Mouse (Mus musculus): Measurements from ENCODE around the gene Slc7a5.

The Slc7a5 gene

GRCm38 (mm10) chr8:121908378-121909147, 1.1 kb upstream of the Slc7a5 start:
- no peak for DNase-seq (ENCODE audit: low read depth)

- peak; percentile 30 for DNase-seq (ENCODE audit: low read depth)
Measured at GRCm38 (mm10) chr8:121906542-121907512, 667 bp downstream of the Slc7a5 start.

GRCm38 (mm10) chr8:121905864-121906263, 1.6 kb downstream of the Slc7a5 start:
- DNase-seq (ENCODE audit: low read depth), result no peak

DNA sequence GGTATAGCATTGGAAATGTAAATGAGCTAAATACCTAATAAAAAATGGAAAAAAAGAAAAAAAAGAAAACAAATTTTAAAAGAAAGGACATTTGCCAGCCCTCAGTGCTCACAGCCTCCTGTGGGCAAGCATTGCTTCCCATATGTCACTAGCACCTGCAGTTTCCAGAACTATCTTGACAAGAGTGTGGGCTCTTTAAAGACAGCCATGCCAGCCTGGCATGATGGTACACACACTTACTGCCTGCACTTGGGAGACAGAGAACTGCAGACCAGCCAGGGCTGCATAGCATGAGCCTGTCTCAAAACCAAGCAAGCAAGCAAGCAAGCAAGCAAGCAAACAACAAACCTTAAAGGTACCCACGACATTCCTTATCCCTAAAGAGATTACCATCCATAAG, 2.1 kb downstream of the Slc7a5 start:
- DNase-seq (ENCODE audit: low read depth), result no peak

DNA sequence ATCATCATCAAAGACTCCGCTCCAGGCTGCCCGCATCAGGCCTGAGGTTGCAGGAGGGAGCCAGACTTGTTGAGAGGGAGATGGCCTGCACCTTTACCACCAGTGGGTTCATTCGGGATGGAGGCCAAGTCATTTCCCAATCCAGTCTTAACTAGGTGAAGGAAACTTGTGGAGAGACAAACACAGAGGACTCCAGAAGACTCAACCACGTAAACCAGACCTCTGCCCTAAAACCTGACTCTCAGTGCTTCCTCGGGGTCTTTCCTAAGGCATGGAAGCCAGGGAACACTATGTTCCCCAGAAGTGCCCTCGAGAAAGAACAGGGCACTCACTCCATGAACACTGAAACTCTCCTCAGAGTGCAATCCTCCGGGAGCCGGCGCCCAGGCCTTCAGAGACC, 2.5 kb downstream of the Slc7a5 start:
- DNase-seq (ENCODE audit: low read depth), result no peak

GRCm38 (mm10) chr8:121903977-121904376, 3.5 kb downstream of the Slc7a5 start:
- DNase-seq (ENCODE audit: low read depth), result no peak

DNA sequence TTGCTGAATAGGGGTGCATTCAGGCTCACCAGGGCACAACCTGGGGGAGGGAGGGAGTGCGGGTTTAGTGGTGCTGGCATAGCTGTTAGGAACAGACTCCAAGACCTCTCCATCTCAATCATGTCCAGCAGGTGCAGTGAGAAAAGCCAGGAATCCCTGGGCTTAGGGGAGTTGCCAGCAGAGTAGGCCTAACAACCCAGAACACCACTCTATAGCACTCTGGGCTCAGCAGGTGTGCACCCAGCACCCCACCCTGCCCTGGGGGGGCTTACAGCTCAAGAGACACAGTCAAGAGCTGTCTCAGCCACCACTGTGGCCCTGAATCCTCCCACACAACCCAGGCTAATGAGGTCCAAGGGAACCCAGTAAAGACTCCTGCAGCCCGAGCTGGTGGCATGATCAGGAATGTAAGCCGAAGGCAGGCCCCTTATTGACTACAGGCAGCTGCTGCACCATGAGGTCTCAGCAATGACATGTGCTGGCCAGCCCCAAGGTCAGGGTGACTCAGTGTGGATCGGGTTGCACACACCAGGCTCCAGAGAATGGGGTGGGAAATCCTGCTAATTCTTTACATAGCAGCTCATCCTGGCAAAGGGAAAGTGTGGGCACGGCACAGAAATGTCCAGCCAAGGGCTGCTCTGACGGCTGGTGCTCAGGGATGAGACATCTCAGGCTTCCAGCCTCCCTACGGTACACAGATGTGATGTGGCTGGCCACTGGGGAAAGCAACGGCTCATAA, 5.8 kb downstream of the Slc7a5 start:
- DNase-seq (ENCODE audit: low read depth), result no peak

DNA sequence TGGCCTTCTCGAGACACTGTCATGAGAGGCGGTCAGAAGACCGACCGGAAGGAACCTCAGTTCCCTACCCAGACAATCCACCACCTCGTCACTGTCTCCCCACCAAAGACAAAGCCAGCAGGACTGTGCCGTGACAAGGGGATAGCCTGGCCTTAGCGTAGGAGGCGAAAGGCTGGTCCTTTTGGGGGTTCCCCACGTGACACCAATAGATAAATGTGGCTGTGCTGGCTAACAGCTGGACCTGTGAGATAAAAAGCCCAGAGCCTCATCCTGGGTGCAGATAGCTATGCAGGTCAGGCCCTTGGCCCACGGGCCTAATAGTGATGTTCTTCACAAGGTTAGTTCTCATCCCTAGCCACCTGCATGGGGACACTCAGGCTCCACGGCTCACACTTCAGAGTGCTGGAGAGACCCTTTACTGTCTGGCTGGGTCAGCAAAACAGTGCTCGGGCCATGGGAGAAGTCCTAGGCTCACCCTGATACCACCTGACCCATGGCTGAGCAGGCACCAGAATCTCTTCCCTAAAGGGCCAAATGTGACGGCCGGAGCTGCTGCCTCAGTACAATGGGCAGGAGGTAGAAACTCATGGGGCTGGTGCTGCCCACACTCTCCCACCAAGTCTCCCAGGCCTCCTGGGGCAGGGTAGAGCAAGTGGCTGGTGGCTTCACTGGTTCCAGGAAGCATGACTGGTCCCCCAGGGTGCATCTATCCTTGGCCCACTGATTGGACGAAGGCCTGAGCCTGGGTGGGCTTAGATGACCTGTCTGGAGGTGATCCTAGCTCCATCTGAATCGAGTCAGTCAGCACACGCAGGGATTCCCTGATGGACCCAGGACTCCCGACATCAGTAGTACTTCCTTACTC, 8.1 kb downstream of the Slc7a5 start:
- DNase-seq (ENCODE audit: low read depth), result peak; percentile 90

DNA sequence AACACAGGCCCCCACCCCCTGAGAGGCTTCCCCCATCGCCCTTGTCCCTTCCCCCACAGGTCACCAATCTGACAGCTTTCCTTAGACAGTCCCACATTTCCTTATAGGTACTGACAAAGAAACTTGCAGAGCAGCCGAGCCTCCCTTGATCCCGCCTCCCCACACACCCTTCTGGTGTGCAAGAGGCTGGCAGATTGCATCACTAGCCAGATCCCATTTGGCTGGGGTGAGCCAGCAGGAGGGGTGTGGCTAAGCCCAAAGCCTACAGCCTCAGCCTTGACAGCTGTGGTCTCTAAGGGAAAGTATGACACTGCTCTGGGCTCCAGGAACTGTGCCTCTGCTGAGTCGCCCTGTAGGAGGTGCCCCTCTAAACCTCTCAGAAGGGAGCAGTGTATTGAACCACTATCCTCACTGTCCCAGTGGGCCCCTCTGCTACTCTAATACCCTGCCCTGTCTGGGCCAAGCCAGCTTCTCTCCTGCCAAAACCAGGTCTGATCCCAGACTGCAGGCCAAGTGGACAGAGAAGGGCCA, 9.0 kb downstream of the Slc7a5 start:
- DNase-seq (ENCODE audit: low read depth), result peak; percentile 91

DNA sequence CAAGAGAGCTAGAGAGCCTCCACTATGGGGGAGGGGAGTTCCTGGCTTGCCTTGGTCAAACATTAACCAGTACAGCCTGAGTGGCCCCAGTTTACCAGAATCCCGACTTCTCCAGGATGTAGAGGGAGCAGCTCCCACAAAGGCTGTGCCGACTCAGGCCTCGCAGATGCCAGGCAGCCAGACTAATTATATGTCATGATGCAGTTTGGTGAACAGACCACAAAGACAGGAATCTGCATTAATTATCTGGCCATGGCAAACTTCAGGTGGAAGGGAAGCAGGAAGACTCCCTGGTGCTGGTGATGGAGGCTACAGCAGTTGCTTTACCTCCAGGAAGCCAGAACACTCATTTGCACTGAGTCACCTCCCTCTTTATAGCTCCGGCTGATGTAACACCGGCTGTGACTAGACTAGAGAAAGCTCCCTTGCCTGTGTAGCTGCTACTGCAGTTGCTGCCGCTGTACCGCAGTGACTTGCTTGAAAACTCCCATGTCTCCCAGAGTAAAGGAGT, 9.6 kb downstream of the Slc7a5 start:
- DNase-seq (ENCODE audit: low read depth), result no peak

DNA sequence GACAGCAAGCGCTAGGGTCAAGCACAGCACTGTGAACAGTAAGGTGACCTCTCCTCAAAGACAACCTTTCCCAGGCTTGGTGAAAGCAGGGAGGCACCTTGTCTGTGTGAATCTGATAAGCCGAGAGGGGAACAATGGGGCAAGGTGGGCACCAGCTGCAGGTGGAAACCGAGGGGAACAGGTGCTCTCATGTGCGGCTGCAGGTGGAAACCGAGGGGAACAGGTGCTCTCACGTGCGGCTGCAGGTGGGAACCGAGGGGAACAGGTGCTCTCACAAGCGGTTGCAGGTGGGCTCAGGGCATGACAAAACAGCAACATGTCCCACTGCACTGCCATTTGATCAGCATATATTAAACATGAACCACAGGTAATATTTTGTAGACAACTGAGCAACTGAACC, 10.3 kb downstream of the Slc7a5 start:
- DNase-seq (ENCODE audit: low read depth), result no peak

DNA sequence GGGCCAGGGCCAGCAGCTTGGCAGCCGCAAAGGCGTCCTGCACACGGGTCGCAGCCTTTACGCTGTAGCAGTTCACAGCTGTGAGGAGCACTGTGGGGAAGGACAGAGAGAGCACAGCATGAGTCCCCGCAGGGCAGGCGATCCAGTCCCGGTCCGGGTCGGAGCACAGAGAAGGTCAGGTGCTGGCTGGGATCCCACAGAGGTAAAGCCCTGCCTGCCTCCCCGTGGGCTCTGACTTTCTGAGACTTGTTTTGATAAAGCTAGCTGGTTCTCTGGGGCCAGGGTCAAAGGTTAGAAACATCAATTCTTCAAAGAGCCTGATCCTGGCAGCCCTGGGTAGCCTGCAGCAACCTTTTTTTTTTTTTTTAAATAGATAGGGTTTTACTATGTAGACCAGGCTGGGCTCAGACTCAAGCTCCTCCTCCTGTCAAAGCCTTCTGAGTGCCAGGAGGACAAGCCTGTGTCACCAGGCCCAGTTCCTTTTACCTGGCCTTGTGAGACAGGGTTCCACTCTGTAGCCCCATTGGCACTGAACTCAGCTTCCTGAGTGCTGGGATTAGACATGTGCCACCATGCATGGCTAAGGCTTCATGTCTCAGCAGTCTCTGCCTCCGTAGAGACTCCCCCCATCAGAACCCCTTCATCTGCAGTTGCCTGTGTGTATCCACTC, 10.9 kb downstream of the Slc7a5 start:
- no peak for DNase-seq (ENCODE audit: low read depth)

DNA sequence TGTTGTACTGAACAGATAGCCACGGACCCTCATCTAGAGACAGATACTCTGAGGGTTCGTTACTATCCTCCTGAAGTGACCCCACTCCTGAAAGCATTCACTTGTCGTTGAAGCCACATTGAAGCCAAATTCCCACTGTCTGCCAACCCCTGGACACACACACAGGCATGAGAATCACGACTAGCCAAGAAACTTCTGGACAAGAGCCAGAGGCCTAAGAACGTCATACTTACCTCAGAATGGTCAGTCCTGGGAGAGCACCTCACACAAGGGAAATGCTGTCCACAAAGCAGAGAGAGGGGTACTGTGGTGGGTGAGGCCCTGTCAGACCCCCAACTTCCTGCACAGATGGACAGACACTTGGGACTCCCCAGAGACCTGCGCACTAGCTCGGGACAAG, 11.6 kb downstream of the Slc7a5 start:
- no peak for DNase-seq (ENCODE audit: low read depth)

DNA sequence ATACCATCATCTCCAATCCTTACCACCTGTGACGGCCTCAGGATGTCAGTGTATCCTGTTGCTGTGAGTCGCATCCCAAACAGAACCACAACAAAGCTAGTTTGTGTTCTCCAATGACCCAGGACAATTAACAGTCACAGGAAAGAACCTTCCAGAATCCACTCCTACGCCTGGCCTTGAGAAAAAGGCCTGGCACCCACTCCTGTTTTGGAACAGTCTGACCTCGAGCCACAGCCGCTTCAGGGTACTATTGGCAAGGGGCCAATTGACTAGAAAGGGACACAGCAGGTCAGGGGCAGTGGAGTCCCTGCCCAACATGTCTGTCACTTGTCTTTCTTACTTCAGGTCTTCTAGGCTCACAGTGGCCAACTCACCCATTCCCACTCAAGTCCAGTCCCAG, 14.6 kb downstream of the Slc7a5 start:
- no peak for DNase-seq (ENCODE audit: low read depth)

DNA sequence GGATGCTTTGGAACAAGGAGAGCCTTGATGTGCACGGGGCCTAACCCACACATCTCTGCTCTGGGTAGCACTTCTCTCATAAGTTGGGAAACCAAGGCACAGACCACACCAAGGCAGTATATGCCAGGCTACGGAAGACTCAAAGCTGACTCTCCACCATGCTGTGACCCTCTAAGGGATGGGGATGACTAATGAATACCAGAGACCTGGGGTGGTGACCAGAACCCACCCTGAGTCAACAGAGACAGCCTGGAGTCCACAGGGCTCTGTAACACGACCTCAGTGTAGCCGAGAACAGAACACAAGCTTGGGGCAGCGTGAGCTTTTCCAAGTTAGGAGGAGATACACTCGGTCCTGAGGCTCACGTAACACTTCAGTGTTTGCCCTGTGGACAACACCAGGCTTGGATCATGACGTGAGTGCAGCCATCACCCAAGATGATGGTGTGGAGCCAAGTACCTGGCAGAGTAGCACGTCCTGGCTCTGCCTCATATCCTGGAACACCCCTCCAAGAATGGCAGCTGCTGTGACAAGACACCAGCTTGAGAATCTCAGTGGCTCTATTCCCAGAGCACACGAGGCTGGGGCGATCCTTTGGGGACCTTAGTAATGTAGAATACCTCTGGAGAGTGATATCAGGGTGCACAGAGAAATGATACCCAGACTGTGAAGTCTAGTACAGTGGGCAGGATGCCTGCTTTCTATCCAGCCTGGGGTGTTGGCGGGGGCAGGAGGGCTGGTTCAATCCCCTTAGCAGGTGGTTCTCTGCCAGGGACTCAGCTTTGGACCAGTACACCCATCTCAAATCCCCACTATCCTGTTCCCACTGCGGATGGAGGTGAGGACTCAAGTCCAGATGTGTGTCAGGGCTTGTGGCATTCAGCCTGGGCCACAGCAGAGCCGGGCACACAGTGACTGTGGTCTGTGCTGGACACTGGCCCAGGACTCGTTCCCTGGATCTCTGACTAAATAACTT, 17.4 kb downstream of the Slc7a5 start:
- no peak for DNase-seq (ENCODE audit: low read depth)

- no peak for DNase-seq (ENCODE audit: low read depth)
Measured at GRCm38 (mm10) chr8:121889317-121889716, 18.2 kb downstream of the Slc7a5 start.

DNA sequence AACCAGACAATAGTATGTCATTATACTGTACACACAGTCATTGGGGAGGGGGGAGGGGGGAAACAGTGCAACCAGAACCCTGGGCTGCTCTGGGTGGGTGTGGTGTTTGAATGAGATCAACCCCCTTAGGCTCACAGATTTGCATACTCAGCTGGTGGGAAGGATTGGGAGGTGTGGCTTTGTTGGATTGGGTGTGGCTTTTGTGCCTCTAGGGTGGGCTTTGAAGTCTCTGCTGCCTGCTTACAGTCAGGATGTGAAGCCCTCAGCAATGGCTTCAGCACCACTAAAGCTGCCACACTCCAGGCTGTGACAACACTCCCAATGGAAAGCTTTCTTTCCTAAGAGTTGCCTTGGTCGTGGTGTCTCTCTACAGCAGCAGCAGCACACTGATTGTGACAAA, 19.9 kb downstream of the Slc7a5 start:
- DNase-seq (ENCODE audit: low read depth), result no peak

DNA sequence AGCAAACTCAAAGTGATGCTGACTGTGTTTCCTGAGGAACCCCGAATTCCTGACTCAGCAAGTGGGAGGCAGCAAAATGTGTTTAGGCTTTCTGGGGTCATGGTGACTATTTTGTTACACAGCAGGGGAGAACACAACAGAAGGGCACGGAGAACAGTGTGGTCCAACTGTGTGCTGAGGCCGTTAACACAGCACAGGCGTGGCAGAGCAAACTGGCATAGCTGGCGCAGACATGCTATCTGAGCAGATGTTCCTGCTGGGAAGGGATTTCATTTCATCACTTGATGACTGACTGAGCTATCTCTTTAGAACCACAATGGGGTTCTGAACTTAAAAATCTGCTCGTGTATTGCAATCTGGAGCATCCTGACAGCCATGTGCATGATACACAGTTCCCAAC, 22.1 kb downstream of the Slc7a5 start:
- DNase-seq (ENCODE audit: low read depth), result no peak

DNA sequence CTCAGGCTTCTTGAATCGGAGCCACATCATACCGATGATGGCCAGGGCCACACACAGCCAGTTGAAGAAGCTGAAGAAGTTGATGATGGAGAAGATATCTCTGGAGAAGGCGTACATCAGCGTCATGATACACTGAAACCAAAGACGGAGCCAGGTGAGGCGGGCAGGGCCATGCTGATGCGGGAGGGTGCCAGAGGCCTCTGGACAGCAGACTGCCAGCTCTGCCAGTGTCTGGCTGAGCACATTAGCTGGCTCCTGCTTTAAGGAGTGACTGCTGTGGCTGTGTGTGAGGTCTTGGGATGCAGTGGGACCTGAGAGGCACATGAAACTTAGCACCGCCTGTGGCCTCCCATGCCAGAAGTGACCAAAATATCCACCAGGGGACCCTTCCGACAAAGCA, 22.5 kb downstream of the Slc7a5 start:
- no peak for DNase-seq (ENCODE audit: low read depth)
